Mouse (Mus musculus): ENCODE data around the gene Chrm4. TPM values are rescaled to one million over a fixed set of nuclear protein-coding genes. Genes with fewer than 3 reads are reported as not detected.
A peak's percentile ranks its signal among the peaks of the same experiment; 100 is the strongest.

The Chrm4 gene
- polyA plus RNA-seq (2016; fragmentation: Nextera tagmentation; extraction: Ambion mirVana), result 0.17 TPM in 1 of 2 replicates, not detected in the other

DNA sequence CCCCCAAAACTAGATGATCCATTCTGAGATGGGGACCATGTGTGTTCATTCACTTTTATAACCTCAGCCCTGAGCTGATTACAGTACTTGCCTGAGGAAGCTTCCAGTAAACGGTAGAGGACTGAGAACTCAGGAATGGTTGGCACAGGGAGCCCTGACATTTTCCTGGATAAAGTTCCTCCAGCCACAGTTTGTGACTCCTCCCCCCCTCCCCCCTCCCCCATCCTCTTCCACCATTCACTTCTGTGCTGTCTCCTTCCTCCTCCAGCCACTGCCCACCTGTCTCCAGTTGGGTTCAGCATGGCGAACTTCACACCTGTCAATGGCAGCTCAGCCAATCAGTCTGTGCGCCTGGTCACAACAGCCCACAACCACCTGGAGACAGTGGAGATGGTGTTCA is at the start of gene Chrm4:
Gene Chrm4 (plus strand): TSS at position 301 of the 400 bp plus-strand sequence.
- peak within 1 kb of the TSS; percentile 54 for H3K4me2 ChIP-seq
- H3K9ac ChIP-seq, result no peak within 1 kb of the TSS
- no peaks in the 10 kb centered on the region for H3K9me3 ChIP-seq (replicated peaks)
- no peaks in the 10 kb centered on the region for H3K36me3 ChIP-seq
- peaks cover 81% of the 10 kb centered on the region for H3K27me3 ChIP-seq (replicated peaks)
- no peak within 1 kb of the TSS for H3K27ac ChIP-seq
- WGBS (ENCODE audit: insufficient replicate concordance), result 77% methylated on average over 3 of the region's 3 CpGs
- ATAC-seq, result no peak
- no peak within 1 kb of the TSS for H3K4me3 ChIP-seq
- peaks cover 66% of the 10 kb centered on the region for H3K4me1 ChIP-seq

DNA sequence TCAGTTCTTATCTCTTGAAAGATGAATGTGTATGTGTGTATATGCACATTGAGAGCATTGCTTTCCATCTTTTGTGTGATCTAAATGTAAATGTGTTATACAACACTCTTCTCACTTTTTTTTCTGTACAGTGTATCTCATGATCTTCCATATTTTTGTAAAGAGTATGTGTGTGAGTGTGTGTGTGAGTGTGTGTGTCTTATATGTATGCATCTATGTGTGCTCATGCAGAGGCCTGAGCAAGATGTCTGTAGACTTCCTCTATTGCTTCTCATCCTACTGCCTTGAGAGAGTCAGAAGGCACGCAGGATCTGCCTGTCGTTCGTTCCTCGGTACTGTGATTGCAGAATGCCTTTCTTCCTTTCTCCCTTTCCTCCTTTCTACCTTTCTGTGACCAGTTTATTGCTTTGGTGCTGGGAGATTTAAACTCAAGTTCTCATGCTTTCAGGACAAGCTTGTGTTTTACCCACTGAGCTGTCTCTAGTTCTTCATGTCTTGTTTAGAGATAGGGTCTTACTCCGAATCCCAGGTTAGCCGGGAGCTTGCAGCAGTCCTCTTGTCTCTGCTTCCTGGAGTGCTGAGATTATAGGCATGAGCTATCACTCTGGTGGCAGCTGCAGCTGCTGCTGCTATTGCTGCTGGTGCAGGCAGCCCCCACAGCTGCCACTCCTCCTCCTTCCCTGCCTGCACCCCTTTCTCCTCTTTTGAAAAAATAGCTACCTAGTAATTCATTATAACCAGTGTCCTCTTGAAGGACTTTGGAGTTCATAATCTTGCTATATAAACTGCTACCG is 48.5 kb upstream of the Chrm4 start:
- no peak overlapping the region for H3K27ac ChIP-seq
- H3K9me3 ChIP-seq (replicated peaks), result no peaks in the 10 kb centered on the region
- H3K36me3 ChIP-seq, result peaks cover 16% of the 10 kb centered on the region
- 62% methylated on average over 7 of the region's 7 CpGs for WGBS (ENCODE audit: insufficient replicate concordance)
- H3K27me3 ChIP-seq (replicated peaks), result no peaks in the 10 kb centered on the region
- no peak overlapping the region for H3K4me2 ChIP-seq
- ATAC-seq, result no peak
- no peak overlapping the region for H3K9ac ChIP-seq
- H3K4me1 ChIP-seq, result peaks cover 11% of the 10 kb centered on the region
- no peak overlapping the region for H3K4me3 ChIP-seq

DNA sequence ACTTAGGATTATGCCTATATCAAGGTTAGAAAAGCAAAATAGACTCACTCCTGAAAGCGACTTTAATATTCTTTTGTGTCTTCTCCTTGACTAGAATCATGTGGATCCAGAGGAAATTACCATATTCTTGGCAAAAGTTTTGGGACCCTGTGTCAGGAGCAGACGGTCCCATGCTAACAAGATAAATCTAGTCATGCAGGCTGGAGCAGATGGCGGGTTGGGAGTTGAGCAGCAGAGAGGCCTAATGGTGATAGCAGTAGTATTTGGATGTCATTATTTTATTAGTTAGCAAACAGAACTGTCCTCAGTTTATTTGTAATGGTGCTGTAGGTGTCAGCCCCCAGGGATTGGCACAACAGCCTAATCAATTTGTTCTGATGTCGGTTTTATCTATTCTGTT is 43.1 kb upstream of the Chrm4 start:
- Histone ChIP-seq H3K4me1 (peaks cover 9% of the 10 kb centered on the region), H3K9me3 (replicated peaks) (no peaks in the 10 kb centered on the region), H3K27ac (no peak overlapping the region), H3K27me3 (replicated peaks) (no peaks in the 10 kb centered on the region), H3K9ac (no peak overlapping the region), H3K4me3 (no peak overlapping the region), H3K36me3 (peaks cover 21% of the 10 kb centered on the region), H3K4me2 (no peak overlapping the region)
- 74% methylated on average over 4 of the region's 4 CpGs for WGBS (ENCODE audit: insufficient replicate concordance)
- ATAC-seq, result no peak

DNA sequence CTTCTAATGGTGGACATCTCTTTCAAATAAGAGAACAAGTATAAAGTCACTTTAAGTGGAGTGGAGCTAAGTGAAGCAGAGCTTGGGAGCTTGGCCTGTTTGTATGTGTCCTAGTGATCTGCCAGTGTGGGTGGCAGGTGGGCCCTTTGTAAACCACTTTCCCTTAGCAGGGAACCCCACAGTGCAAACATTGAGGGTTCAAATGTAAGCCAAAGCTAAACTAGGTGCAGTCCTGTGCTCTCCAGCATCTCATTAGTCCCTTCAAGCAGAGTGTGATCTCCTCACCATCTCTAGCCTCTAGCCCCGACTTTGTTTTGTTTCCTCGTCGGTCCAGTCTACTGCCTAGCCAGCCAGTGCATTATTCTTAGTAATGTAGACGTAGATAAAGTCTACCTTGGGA is 42.4 kb upstream of the Chrm4 start:
- Histone ChIP-seq H3K36me3 (peaks cover 21% of the 10 kb centered on the region), H3K27ac (no peak overlapping the region), H3K4me1 (peaks cover 4% of the 10 kb centered on the region; the same call in 1 of the 2 replicates), H3K9me3 (replicated peaks) (no peaks in the 10 kb centered on the region), H3K4me2 (no peak overlapping the region), H3K27me3 (replicated peaks) (no peaks in the 10 kb centered on the region), H3K9ac (no peak overlapping the region), H3K4me3 (no peak overlapping the region)
- ATAC-seq, result no peak
- 83% methylated on average over 4 of the region's 4 CpGs for WGBS (ENCODE audit: insufficient replicate concordance)

DNA sequence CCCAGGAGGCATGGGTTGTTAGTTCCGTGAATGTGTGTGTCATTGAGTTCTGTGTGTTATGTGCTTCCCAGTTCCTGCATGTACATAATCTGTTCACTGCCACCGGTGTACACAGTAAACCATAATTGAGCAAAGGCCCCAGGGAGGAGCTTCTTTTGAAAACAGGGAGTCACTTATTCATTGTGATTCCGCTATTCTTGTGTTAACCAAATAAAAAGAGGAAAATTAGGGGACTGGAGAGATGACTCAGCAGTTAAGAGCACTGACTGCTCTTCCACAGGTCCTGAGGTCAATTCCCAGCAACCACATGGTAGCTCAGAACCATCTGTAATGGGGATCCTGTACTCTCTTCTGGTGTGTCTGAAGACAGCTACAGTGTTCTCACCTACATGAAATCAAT is 32.3 kb upstream of the Chrm4 start:
- no peak for ATAC-seq
- Histone ChIP-seq H3K36me3 (peaks cover 13% of the 10 kb centered on the region), H3K9me3 (replicated peaks) (no peaks in the 10 kb centered on the region), H3K27ac (no peak overlapping the region), H3K4me2 (no peak overlapping the region), H3K4me3 (no peak overlapping the region), H3K9ac (no peak overlapping the region), H3K4me1 (no peaks in the 10 kb centered on the region), H3K27me3 (replicated peaks) (no peaks in the 10 kb centered on the region)
- 83% methylated on average over 3 of the region's 3 CpGs for WGBS (ENCODE audit: insufficient replicate concordance)

DNA sequence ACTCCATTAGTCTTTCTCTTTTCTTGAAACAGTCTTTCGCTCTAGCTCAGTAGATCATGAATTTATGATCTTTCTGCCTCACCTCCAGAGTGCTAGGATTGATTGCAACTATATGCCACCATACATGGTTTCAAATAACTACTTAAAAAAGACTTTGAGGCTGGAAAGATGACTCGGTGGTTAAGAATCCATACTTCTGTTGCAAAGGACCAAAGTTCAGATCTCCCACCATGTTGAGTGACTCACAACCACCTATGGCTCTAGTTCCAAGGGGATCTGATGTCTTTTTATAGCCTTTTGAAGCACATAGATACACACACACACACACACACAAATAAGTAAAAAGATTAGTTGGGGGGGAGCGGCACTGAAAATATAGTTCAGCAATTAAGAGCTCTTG is 31.6 kb upstream of the Chrm4 start:
- Histone ChIP-seq H3K4me3 (no peak overlapping the region), H3K4me1 (no peaks in the 10 kb centered on the region), H3K36me3 (peaks cover 16% of the 10 kb centered on the region), H3K27me3 (replicated peaks) (no peaks in the 10 kb centered on the region), H3K9me3 (replicated peaks) (no peaks in the 10 kb centered on the region), H3K27ac (no peak overlapping the region), H3K9ac (no peak overlapping the region), H3K4me2 (no peak overlapping the region)
- ATAC-seq, result no peak
- 82% methylated on average over 3 of the region's 3 CpGs for WGBS (ENCODE audit: insufficient replicate concordance)

- no peak overlapping the region for H3K9ac ChIP-seq
Observed at GRCm38 (mm10) chr2:91897968-91898367, 29.1 kb upstream of the Chrm4 start.

DNA sequence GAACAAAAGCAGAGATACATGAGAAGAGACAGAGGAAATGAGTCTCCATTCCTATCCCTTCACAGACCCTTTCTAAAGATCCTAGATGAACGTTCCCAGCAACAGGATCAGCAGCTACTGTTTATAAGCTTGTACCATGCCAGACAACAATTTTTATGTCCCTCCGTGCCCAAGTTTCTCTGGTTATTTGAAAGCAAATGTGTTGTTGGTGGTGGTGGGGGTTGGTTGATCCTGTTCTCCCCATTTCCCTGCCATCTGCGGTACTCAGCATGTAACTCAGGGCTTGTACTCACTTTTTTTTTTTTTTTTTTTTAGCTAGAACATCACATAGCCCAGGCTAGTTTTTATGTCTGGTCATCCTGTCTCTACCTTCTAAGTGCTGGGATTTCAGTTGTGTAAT is 27.9 kb upstream of the Chrm4 start:
- H3K9me3 ChIP-seq (replicated peaks), result no peaks in the 10 kb centered on the region
- H3K4me3 ChIP-seq, result no peak overlapping the region
- H3K9ac ChIP-seq, result no peak overlapping the region
- no peak overlapping the region for H3K27ac ChIP-seq
- WGBS (ENCODE audit: insufficient replicate concordance), result 80% methylated on average over 3 of the region's 3 CpGs
- H3K36me3 ChIP-seq, result peaks cover 31% of the 10 kb centered on the region
- no peak overlapping the region for H3K4me2 ChIP-seq
- H3K27me3 ChIP-seq (replicated peaks), result no peaks in the 10 kb centered on the region
- ATAC-seq, result no peak
- H3K4me1 ChIP-seq, result no peaks in the 10 kb centered on the region

More at GRCm38 (mm10) chr2:91897968-91898367, 29.1 kb upstream of the Chrm4 start:
- Histone ChIP-seq H3K36me3 (peaks cover 28% of the 10 kb centered on the region), H3K4me3 (no peak overlapping the region), H3K9me3 (replicated peaks) (no peaks in the 10 kb centered on the region), H3K27me3 (replicated peaks) (no peaks in the 10 kb centered on the region), H3K4me1 (no peaks in the 10 kb centered on the region), H3K4me2 (no peak overlapping the region), H3K27ac (no peak overlapping the region)
- no peak for ATAC-seq

- H3K4me1 ChIP-seq, result peaks cover 5% of the 10 kb centered on the region; the same call in 1 of the 2 replicates
- no peak overlapping the region for H3K4me3 ChIP-seq
- no peaks in the 10 kb centered on the region for H3K9me3 ChIP-seq (replicated peaks)
- no peak for ATAC-seq
- no peak overlapping the region for H3K4me2 ChIP-seq
- WGBS (ENCODE audit: insufficient replicate concordance), result 81% methylated on average over 8 of the region's 8 CpGs
- peaks cover 38% of the 10 kb centered on the region for H3K36me3 ChIP-seq
- no peak overlapping the region for H3K27ac ChIP-seq
- no peaks in the 10 kb centered on the region for H3K27me3 ChIP-seq (replicated peaks)
- H3K9ac ChIP-seq, result no peak overlapping the region
Observed at GRCm38 (mm10) chr2:91900431-91900830, 26.6 kb upstream of the Chrm4 start.

DNA sequence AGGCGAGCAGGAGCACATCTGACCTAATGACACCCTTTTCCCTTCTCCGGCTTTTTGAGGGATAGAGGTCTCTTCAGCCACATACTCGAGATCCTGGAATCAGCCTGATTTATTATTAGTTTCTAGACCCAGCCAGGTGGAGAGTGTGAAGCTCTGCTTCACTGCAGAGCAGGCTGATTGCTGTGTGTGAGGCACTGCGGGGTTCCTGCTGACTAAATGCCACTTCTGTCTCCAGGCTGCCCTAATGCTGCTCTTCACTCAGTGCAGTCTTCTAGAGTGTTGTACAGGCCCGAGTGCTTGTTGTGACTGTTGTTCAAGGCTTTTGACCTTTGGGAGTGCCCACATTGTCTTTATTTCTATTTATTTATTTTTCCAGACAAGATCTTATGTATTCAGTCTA is 24.7 kb upstream of the Chrm4 start:
- Histone ChIP-seq H3K4me2 (no peak overlapping the region), H3K4me3 (no peak overlapping the region), H3K4me1 (peaks cover 5% of the 10 kb centered on the region; the same call in 1 of the 2 replicates), H3K27me3 (replicated peaks) (no peaks in the 10 kb centered on the region), H3K9me3 (replicated peaks) (no peaks in the 10 kb centered on the region), H3K9ac (no peak overlapping the region), H3K27ac (no peak overlapping the region), H3K36me3 (peaks cover 52% of the 10 kb centered on the region)
- WGBS (ENCODE audit: insufficient replicate concordance), result 76% methylated on average over 5 of the region's 5 CpGs
- ATAC-seq, result no peak

DNA sequence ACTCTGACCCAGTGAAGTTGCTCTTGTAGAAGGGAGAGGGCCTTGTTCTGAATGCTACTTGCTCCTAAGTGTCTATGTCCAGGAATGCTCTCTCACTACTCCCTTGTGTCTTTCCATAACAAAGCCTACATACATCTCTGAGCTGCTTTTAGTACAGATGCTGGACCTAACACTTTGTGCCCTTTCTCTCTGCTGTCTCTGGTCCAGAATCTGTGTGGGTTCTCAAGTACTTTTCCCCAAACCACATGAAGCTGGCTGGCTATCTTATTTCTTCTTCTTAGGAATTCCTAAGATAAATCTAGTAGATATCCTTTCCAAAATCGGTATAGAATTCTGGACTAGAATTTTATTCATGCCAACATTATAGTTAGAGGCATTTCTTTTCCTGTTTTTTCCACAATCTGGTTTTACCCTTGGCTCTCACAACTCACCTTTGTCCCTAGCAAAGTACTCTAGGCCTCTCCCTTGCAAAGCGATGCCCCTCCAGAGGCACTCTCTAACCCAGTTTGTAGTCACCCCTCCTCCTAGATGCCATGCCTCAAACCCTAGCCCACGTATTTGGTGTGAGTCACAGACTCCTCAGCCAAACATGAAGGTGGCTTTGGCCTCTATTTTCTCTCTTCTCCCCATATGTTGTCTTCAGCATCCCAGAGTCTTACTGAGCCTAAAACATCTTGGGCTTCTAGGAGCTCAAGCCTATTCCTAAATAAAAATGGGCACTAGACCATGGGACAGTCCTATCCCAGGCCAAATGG is 23.7 kb upstream of the Chrm4 start:
- Histone ChIP-seq H3K9ac (no peak overlapping the region), H3K27ac (no peak overlapping the region), H3K4me1 (peaks cover 5% of the 10 kb centered on the region; the same call in 1 of the 2 replicates), H3K27me3 (replicated peaks) (no peaks in the 10 kb centered on the region), H3K9me3 (replicated peaks) (no peaks in the 10 kb centered on the region), H3K36me3 (peaks cover 54% of the 10 kb centered on the region), H3K4me3 (no peak overlapping the region), H3K4me2 (no peak overlapping the region)
- ATAC-seq, result no peak
- WGBS (ENCODE audit: insufficient replicate concordance), result 73% methylated on average over 3 of the region's 3 CpGs

- Histone ChIP-seq H3K9me3 (replicated peaks) (no peaks in the 10 kb centered on the region), H3K4me2 (no peak overlapping the region), H3K4me1 (peaks cover 5% of the 10 kb centered on the region; the same call in 1 of the 2 replicates), H3K4me3 (no peak overlapping the region), H3K36me3 (peaks cover 54% of the 10 kb centered on the region), H3K27ac (no peak overlapping the region), H3K9ac (no peak overlapping the region), H3K27me3 (replicated peaks) (no peaks in the 10 kb centered on the region)
- 76% methylated on average over 5 of the region's 5 CpGs for WGBS (ENCODE audit: insufficient replicate concordance)
- ATAC-seq, result no peak
Observed at GRCm38 (mm10) chr2:91904618-91905307, 22.3 kb upstream of the Chrm4 start.

All from liver, embryonic 12.5 days (tissue).